Mouse (Mus musculus) frontal cortex, adult 2 months (tissue): ENCODE results near the gene Ramp3. TPM values are rescaled to one million over a fixed set of nuclear protein-coding genes. Genes with fewer than 3 reads are reported as not detected.

Experiments
- DNase-seq, 2 experiments: peaks; one replicate each; pipeline ENCODE4 v3.0.0; 2022; ENCODE audit warnings: low spot score in 1 of 2; ENCODE audit errors: extremely low spot score in 1 of 2
- polyA plus RNA-seq: library from polyadenylated mRNA; depleted of rRNA; stranded (reverse); fragments of >200 nt; gene quantifications from 2 replicates; pipeline ENCODE4 v1.2.3, GENCODE M21; 2012

Ramp3 gene
- polyA plus RNA-seq, 1 experiment = 18.5 TPM

GRCm38 (mm10) chr11:6669041-6669440 is 10.7 kb downstream of the Ramp3 start:
- no peak for DNase-seq

GRCm38 (mm10) chr11:6670044-6670443 is 11.7 kb downstream of the Ramp3 start:
- DNase-seq = no peak

DNA sequence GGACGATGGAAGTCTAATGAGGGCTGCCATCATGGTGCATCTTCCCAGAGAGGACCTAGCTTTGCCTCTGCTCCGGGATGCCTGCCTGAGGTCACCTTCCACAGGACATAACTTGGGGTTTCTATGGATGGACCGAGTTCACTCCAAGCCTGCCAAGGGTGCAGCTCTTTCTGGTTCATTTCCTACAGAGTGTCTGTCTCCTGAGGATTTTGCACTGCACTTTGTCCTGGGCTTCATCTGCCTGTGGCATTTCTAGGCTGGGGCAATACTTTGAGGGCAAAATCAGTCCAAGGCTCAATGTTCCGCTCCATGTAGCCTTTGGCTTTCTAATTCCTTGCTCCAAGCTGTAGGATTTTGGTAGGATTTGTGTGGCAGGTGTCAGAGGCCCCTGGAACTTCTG is 12.5 kb downstream of the Ramp3 start:
- no peak for DNase-seq

DNA sequence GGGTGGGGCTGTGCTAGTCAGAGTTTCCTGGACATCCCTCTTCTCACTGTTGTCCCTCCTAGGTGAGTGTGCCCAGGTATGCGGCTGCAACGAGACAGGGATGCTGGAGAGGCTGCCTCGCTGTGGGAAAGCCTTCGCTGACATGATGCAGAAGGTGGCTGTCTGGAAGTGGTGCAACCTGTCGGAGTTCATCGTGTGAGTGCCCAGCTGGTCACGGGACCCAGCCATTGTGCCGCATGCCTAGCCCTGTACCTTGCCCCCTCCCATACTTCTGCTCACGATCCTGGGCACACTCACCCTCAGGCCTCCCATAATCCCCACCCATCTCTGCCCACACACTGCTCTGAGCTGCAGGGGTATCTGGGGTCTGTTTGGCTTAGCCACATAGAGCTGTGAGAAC is 16.4 kb downstream of the Ramp3 start:
- no peak for DNase-seq

- no peak for DNase-seq
Measured at GRCm38 (mm10) chr11:6675402-6675801, 17.1 kb downstream of the Ramp3 start.

DNA sequence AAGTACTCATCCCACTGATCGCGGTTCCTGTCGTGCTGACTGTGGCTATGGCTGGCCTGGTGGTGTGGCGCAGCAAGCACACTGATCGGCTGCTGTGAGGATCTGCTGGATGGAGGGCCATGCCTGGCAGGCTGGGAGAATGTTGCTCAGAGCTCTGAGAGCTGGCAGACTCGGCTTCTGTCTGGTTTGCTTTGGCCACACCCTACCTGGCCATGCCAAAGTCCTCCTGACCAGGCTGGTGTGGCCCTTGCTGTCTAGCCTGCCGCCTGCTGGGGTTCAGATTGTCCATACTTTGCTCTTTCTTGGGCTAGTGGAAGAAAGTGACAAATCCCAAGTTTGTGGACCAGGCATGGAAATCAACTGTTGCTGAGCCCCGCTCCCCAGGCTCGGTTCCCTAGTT is 18.3 kb downstream of the Ramp3 start:
- no peak for DNase-seq

DNA sequence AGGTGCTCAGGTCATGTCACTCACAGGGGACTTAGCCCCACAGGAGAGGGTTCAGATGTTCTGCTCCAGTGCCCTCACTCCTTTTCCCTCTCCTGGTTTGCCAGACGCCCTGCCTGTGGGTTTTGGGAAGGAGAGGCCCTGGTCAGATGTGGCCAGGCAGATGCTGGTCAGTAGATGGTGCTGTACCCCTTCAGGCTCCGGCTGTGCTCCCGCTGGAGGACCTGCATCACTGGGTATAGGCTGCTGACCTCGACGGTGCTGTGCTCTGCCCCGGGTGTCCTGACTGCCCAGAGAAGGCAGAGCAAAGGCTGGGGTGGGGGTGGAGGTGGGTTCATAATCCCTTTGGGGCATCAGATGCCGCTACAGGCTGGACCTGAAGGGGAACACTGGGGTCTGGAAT is 19.2 kb downstream of the Ramp3 start:
- no peak for DNase-seq

DNA sequence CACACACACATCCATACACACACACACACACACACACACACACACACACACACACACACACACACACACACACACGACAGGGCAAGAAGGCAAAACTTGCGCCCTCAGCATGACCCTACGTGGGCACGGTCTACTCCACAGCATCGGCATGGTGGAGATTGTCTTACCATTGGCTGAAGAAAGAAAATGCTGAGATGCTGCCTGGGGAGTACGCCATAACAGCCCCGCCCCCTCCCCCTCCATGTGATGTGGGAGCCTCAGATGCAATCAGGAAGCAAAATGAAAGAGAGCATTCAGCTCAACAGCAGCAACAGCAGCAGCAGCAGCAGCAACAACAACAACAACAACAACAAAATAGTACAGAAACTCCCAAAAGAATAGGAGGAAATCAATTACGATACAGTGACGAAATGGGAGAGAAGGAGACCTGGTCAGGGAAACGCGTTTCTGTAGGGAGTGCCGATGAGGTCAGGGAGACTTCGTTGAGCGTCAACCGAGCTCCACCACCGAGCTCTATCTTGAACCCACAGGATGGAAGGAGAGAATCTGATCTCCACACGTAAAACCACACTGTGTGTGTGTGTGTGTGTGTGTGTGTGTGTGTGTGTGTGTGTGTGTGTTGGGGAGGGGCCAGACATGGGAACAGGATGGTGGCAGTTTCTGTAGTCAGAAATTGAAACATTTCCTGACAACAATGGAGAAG is 21.5 kb downstream of the Ramp3 start:
- DNase-seq = no peak

- DNase-seq = no peak
Measured at GRCm38 (mm10) chr11:6680397-6680818, 22.1 kb downstream of the Ramp3 start.

DNA sequence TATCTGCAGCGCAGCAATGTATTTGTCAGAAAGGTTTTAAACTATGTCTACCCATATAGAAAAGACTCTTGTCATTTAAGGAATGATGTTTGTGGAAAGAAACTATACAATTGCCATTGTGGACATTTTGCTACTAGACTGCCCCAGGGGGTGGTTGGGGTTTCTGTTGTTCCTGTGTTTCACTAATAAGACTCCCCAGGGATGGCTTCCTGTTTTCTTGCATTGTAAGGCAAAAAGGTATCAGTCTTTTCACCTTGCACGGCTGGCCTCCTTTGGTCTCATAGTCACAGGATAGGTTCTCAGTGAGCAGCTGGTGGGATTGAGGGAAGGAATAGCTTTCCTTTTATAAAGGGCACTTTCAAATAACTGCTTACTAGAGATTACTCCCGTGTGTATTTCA is 26.4 kb downstream of the Ramp3 start:
- no peak for DNase-seq

- no peak for DNase-seq
Measured at GRCm38 (mm10) chr11:6688888-6689287, 30.6 kb downstream of the Ramp3 start.

GRCm38 (mm10) chr11:6692341-6692740 is 34.0 kb downstream of the Ramp3 start:
- peak in 1 of 2 experiments; percentile 16 for DNase-seq

GRCm38 (mm10) chr11:6694114-6694513 is 35.8 kb downstream of the Ramp3 start:
- DNase-seq = no peak

DNA sequence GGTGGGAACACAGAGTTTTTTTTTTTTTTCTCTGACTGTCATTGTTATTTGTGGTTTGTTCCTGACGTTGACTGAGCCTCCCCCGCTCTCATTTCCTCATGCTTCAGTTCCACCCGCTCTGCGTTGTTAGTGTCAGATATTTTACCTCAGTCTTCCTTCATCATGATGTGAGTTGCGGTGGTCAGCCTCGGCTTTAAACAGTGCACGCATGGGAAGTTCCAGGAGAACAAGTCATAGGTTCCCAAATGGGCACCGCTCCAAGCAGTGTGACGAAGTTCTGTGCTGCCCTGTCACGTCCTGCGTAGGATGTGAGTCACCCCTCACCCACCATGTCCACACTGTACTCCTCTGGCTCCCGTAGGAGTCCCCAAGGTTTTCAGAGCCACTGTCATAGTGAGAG is 36.9 kb downstream of the Ramp3 start:
- DNase-seq = no peak

DNA sequence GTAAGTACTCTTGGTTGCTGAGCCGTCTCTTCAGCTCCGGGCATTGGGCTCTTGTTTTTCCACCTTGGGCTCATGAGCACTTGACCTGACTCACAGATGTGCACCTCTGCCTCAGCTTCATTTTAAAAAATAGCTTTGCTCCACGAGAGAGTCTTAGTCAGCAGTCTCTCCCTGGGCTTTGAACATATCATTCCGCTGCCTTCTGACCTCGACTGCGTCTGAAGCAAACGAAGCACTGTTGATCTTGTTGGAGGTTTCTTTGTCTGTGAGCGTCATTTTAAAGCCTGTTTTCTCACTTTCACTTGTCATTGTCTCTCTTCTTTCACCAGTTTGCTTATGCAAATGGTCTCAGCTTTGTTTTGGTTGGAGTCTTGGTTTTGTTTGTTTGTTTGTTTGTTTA is 38.2 kb downstream of the Ramp3 start:
- no peak for DNase-seq

DNA sequence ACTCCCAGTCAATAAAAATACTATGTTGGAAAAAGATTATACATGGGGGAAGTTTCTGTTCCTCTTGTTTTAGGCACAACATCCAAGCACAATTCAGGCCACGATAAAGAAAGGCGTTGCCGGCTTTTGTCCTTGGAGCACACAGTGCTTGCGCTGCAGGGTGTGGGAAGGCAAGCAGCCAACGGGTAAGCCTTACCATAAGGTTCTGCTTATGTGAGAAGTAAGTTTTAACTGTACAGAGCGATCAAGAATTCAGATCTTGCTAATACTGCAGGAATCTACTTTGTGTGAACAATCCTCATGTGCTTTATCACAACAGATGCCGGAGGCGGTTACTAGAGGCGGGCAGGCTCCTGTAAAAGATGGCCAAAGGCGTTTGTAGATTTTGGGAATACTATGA is 39.4 kb downstream of the Ramp3 start:
- no peak for DNase-seq

DNA sequence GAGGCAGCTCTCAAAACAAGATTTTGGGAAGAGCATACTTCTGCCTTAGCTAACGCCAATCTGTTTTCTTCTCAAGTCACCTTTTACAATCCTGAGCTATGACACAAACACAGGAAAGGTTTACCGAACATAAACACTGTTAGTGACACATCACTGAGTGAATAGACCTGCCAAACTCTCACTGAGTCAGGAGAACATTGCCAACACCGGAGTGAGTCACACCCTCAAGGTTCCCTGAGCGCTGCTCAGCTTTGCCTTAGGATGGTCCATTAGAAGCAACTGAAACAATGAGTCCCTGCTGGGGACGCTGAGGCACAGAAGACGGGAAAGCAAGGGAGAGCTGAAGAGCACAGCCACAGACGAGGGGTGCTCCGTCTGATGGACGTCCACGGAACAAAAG is 40.0 kb downstream of the Ramp3 start:
- DNase-seq = no peak

- no peak for DNase-seq
Measured at GRCm38 (mm10) chr11:6702258-6702657, 43.9 kb downstream of the Ramp3 start.

DNA sequence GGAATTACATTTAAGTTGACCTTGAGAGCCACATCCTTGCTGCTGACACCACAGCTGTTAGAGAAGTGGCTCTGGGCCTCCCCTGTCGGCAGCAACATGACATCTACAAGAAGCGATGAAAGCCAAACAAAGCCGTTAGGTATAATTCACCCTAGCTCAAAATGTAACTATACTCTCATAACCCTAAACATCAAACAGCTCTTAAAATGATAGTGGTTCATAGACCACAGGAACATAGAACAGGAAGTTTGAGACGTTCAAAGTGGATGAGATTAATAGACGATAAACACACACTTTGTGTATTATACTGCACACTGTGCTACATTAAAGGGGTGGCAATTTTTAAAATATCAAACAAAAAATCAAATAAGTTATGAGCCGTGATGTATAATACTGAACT is 46.5 kb downstream of the Ramp3 start:
- no peak for DNase-seq

DNA sequence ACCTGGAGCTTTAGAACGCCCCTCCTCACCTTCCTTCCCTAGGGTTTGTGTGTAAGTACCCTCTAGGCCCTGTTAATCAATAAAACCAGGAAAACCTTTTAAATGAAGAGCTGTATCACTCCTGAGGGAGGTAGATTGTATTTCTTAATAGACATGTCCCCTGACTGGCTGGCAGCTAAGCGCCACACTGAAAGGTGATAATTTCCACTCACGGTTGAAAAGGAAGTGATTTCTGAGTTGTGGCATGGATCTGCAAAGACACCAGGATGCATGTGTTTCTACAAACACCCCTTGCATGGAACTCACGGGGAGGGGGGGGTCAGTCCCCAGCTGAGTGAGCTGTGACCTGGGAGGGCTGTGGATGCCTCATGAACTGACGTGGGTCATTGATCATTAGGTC is 47.2 kb downstream of the Ramp3 start:
- DNase-seq = no peak

DNA sequence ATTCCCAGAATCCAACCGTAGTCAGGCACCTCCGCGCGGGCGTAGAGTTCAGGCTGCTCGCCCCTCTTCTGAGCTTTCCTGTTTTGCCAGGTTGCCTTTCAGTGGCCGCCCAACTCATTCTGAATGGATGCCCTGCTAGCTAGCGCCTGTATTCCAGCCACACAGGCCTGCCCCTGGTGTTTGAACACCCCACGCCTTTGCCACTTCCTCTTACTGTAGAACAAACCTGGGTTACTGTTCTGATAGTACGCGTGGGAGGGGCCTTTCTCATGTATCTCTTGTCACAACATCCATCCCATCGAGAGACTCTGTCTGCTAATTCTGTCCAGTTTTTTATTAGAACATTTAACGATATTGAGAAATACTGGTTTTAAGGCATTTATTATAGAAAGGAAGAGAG is 48.5 kb downstream of the Ramp3 start:
- no peak for DNase-seq

DNA sequence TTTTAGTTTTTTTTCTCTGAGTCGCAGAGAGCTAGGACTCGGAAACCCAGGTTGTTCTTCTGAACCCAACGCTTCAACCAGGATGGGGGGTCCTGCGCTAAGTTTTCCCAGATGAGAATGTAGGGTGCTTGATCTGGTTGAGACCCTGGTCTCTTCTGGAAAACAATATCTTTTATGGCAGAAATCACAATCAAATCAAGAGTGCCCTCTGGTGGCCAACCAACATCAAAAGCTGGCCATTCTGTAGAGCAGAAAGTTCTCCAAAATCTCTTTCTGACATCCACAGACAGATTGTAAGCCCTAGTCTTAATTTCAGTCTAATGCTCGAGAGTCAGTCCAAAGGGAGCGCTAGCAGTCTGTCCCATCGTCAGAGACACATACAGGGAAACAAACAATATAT is 50.1 kb downstream of the Ramp3 start:
- DNase-seq = no peak

DNA sequence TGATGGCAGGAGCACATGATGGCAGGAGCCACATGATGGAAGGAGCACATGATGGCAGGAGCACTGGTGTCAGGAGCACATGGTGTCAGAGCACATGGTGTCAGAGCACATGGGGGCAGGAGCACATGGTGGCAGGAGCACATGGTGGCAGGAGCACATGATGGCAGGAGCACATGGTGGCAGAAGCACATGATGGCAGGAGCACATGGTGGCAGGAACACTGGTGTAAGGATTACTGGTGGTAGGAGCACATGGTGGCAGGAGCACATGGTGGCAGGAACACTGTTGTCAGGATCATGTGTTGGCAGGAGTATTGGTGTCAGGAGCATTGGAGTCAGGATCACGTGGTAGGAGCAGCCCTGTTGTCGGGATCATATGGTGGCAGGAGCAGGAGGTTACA is 52.1 kb downstream of the Ramp3 start:
- DNase-seq = no peak
